Mouse (Mus musculus): Measurements from ENCODE around the gene G0s2.
"Not testable (repeated sequence)": the region's sequence is repeated elsewhere in the genome, so short reads cannot be mapped to it uniquely, and the experiment has no call there.

G0s2 gene

GRCm38 (mm10) chr1:193253895-193254294, 19.1 kb downstream of the G0s2 start:
- DNase-seq (ENCODE audit: low spot score): not testable (repeated sequence)

- DNase-seq (ENCODE audit: low spot score): no peak
Measured at GRCm38 (mm10) chr1:193252616-193253015, 20.4 kb downstream of the G0s2 start.

GRCm38 (mm10) chr1:193251386-193251785, 21.6 kb downstream of the G0s2 start:
- DNase-seq (ENCODE audit: low spot score): no peak

GRCm38 (mm10) chr1:193250026-193250425, 23.0 kb downstream of the G0s2 start:
- no peak for DNase-seq (ENCODE audit: low spot score)

GRCm38 (mm10) chr1:193244235-193244634, 28.8 kb downstream of the G0s2 start:
- no peak for DNase-seq (ENCODE audit: low spot score)

GRCm38 (mm10) chr1:193243571-193244193, 29.3 kb downstream of the G0s2 start:
- DNase-seq (ENCODE audit: low spot score): no peak

- no peak for DNase-seq (ENCODE audit: low spot score)
Measured at GRCm38 (mm10) chr1:193242863-193243262, 30.2 kb downstream of the G0s2 start.

- DNase-seq (ENCODE audit: low spot score): peak; percentile 62
Measured at GRCm38 (mm10) chr1:193242238-193242637, 30.8 kb downstream of the G0s2 start.

- no peak for DNase-seq (ENCODE audit: low spot score)
Measured at GRCm38 (mm10) chr1:193241436-193241835, 31.6 kb downstream of the G0s2 start.

GRCm38 (mm10) chr1:193238426-193238825, 34.6 kb downstream of the G0s2 start:
- DNase-seq (ENCODE audit: low spot score): no peak

GRCm38 (mm10) chr1:193234930-193235329, 38.1 kb downstream of the G0s2 start:
- DNase-seq (ENCODE audit: low spot score): no peak

GRCm38 (mm10) chr1:193234130-193234645, 38.8 kb downstream of the G0s2 start:
- no peak for DNase-seq (ENCODE audit: low spot score)

GRCm38 (mm10) chr1:193232732-193233131, 40.3 kb downstream of the G0s2 start:
- no peak for DNase-seq (ENCODE audit: low spot score)

- no peak for DNase-seq (ENCODE audit: low spot score)
Measured at GRCm38 (mm10) chr1:193230935-193231334, 42.1 kb downstream of the G0s2 start.

- DNase-seq (ENCODE audit: low spot score): no peak
Measured at GRCm38 (mm10) chr1:193230531-193230930, 42.5 kb downstream of the G0s2 start.

GRCm38 (mm10) chr1:193229570-193229969, 43.4 kb downstream of the G0s2 start:
- DNase-seq (ENCODE audit: low spot score): no peak

- no peak for DNase-seq (ENCODE audit: low spot score)
Measured at GRCm38 (mm10) chr1:193227537-193227936, 45.5 kb downstream of the G0s2 start.

GRCm38 (mm10) chr1:193226724-193227522, 46.1 kb downstream of the G0s2 start:
- no peak for DNase-seq (ENCODE audit: low spot score)

GRCm38 (mm10) chr1:193226114-193226513, 46.9 kb downstream of the G0s2 start:
- DNase-seq (ENCODE audit: low spot score): no peak

- no peak for DNase-seq (ENCODE audit: low spot score)
Measured at GRCm38 (mm10) chr1:193225531-193225930, 47.5 kb downstream of the G0s2 start.
